In genomic region chr11:69103531-69104435, GRCm38 (mm10) we compare ENCODE assay signal across 18 mouse cellular contexts. TPM values are rescaled to one million over a fixed set of nuclear protein-coding genes. Genes with fewer than 3 reads are reported as not detected.
A peak's percentile ranks its signal among the peaks of the same experiment; 100 is the strongest.
DNase-seq lines count a peak whose midpoint lies in the region; ATAC-seq lines count a peak whose summit lies in the region.
"Had no signal": no experiment of that assay in that cellular context is flagged by ENCODE, and none has a peak within 500 bp of the region (broad histone marks: within the 10 kb centered on the region; RNA-seq: fewer than 3 reads in every experiment).

No protein-coding gene starts in this region.

- H3K27me3 ChIP-seq in neural tube, embryonic 15.5 days (replicated peaks) = no peaks in the 10 kb centered on the region
- H3K27me3 ChIP-seq: CH12.LX; forebrain, embryonic 13.5 days; midbrain, embryonic 15.5 days; neural tube, embryonic 12.5 days; stomach, embryonic 15.5 days had no signal

- 0 out of 2 replicates have a peak overlapping the region, but pooled peaks have one; percentile 7 for H3K9ac ChIP-seq in neural tube, embryonic 15.5 days (replicated peaks)
- H3K9ac ChIP-seq: forebrain, embryonic 13.5 days; lung, embryonic 14.5 days; midbrain, embryonic 15.5 days; neural tube, embryonic 12.5 days; stomach, embryonic 15.5 days had no signal

- no peaks in the 10 kb centered on the region for H3K9me3 ChIP-seq in neural tube, embryonic 15.5 days (replicated peaks)
- H3K9me3 ChIP-seq: forebrain, embryonic 13.5 days; midbrain, embryonic 15.5 days; neural tube, embryonic 12.5 days; stomach, embryonic 15.5 days had no signal

- no peak for ATAC-seq in frontal cortex, adult (ENCODE audit: low TSS enrichment)
- no peak for ATAC-seq in neural tube, embryonic 15.5 days (ENCODE audit: low FRiP score)
- ATAC-seq: forebrain, embryonic 13.5 days; midbrain, embryonic 15.5 days had no signal

- H3K4me3 ChIP-seq in neural tube, embryonic 15.5 days (replicated peaks) = no peak overlapping the region
- H3K4me3 ChIP-seq: forebrain, embryonic 13.5 days; midbrain, embryonic 15.5 days; neural tube, embryonic 12.5 days; stomach, embryonic 15.5 days had no signal

- no peak overlapping the region for H3K4me2 ChIP-seq in neural tube, embryonic 15.5 days
- H3K4me2 ChIP-seq: forebrain, embryonic 13.5 days; lung, embryonic 14.5 days; midbrain, embryonic 15.5 days; neural tube, embryonic 12.5 days; stomach, embryonic 15.5 days had no signal

- no peak overlapping the region for H3K27ac ChIP-seq in neural tube, embryonic 15.5 days (replicated peaks)
- H3K27ac ChIP-seq: forebrain, embryonic 13.5 days; macrophage; midbrain, embryonic 15.5 days; neural tube, embryonic 12.5 days; stomach, embryonic 15.5 days had no signal

- peaks cover 24% of the 10 kb centered on the region for H3K4me1 ChIP-seq in neural tube, embryonic 15.5 days

- H3K36me3 ChIP-seq in neural tube, embryonic 15.5 days = peaks cover 77% of the 10 kb centered on the region

- WGBS in neural tube, embryonic 15.5 days = 91% methylated on average over 15 of the region's 15 CpGs

- DNase-seq in frontal cortex, postnatal 10 days (ENCODE audit: low spot score in 2 of 2) = peak; percentile 8 to 9
- DNase-seq in kidney, adult 11 months = peak; percentile 12
- DNase-seq in kidney, postnatal 10 days = no peak
- DNase-seq in neural tube, embryonic 10.5 days (ENCODE audit: extremely low spot score, low spot score) = no peak
- DNase-seq in naive thymus-derived CD4-positive, alpha-beta T cell, adult 2 months (ENCODE audit: low read depth) = peak; percentile 23
- DNase-seq in embryo, embryonic 11 days = no peak
- DNase-seq: kidney, adult 8-10 months; kidney, postnatal 4 days; lung, embryonic 14.5 days; thymus, postnatal 25 days had no signal

RNA-seq across cellular contexts. Expression of gene Per1, which starts 8.8 kb away (rescaled TPM):
- 10.0 and 11.9 TPM in 2 replicates for polyA plus RNA-seq in neural tube, embryonic 15.5 days (2015; fragmentation: Nextera tagmentation; extraction: Ambion mirVana)

RNA-seq across cellular contexts. Expression of gene Vamp2, which starts 15.5 kb away (rescaled TPM):
- 347 and 355 TPM in 2 replicates for polyA plus RNA-seq in neural tube, embryonic 15.5 days (2015; fragmentation: Nextera tagmentation; extraction: Ambion mirVana)

RNA-seq across cellular contexts. Expression of gene Hes7, which starts 16.4 kb away (rescaled TPM):
- 0.68 and 1.0 TPM in 2 replicates for polyA plus RNA-seq in neural tube, embryonic 15.5 days (2015; fragmentation: Nextera tagmentation; extraction: Ambion mirVana)
- polyA plus RNA-seq: macrophage had no signal

RNA-seq across cellular contexts. Expression of gene 9130213A22Rik, which starts 18.6 kb away (rescaled TPM):
- polyA plus RNA-seq in neural tube, embryonic 15.5 days (2015; fragmentation: Nextera tagmentation; extraction: Ambion mirVana) = 0.63 TPM in 2 replicates
- polyA plus RNA-seq: neural tube, embryonic 12.5 days had no signal

RNA-seq across cellular contexts. Expression of gene Aloxe3, which starts 21.9 kb away (rescaled TPM):
- 4.3 and 6.1 TPM in 2 replicates for polyA plus RNA-seq in neural tube, embryonic 15.5 days (2015; fragmentation: Nextera tagmentation; extraction: Ambion mirVana)
- polyA plus RNA-seq: forebrain, embryonic 13.5 days; macrophage; neural tube, embryonic 12.5 days had no signal

Comparison
In these comparisons a context has a peak if more than half of its experiments do, and no peak if none do; other contexts are left out.
1. DNase-seq: peak in frontal cortex, postnatal 10 days (2 of 2), kidney, adult 11 months (single experiment) and naive thymus-derived CD4-positive, alpha-beta T cell, adult 2 months (single experiment); none in kidney, postnatal 10 days (single experiment), neural tube, embryonic 10.5 days (single experiment) and embryo, embryonic 11 days (single experiment).